Mouse (Mus musculus): ENCODE measurements around the gene Mblac2. TPM values are rescaled to one million over a fixed set of nuclear protein-coding genes. Genes with fewer than 3 reads are reported as not detected.

Mblac2 gene
- total RNA-seq, 2 experiments from 2014 or later = 2.4 to 3.0 TPM

- no peak for DNase-seq
These were observed 29.8 kb downstream of the Mblac2 start for GRCm38 (mm10) chr13:81740898-81741297.

- no peak for DNase-seq
These were observed 32.4 kb downstream of the Mblac2 start for GRCm38 (mm10) chr13:81743391-81744091.

- no peak for DNase-seq
These were observed 32.9 kb downstream of the Mblac2 start for GRCm38 (mm10) chr13:81744092-81744396.

GRCm38 (mm10) chr13:81754878-81755277 is 43.7 kb downstream of the Mblac2 start:
- peak; percentile 6 for DNase-seq

GRCm38 (mm10) chr13:81755324-81755723 is 44.2 kb downstream of the Mblac2 start:
- DNase-seq = no peak

- DNase-seq = no peak
These were observed 46.0 kb downstream of the Mblac2 start for GRCm38 (mm10) chr13:81757058-81757660.

GRCm38 (mm10) chr13:81760379-81760778 is 49.2 kb downstream of the Mblac2 start:
- peak; percentile 56 for DNase-seq

- DNase-seq = peak; percentile 35
These were observed 50.5 kb downstream of the Mblac2 start for GRCm38 (mm10) chr13:81761566-81762186.

- no peak for DNase-seq
These were observed 53.0 kb downstream of the Mblac2 start for GRCm38 (mm10) chr13:81764173-81764572.

GRCm38 (mm10) chr13:81767038-81767659 is 56.0 kb downstream of the Mblac2 start:
- peak; percentile 47 for DNase-seq

- no peak for DNase-seq
These were observed 65.1 kb downstream of the Mblac2 start for GRCm38 (mm10) chr13:81776217-81776616.

GRCm38 (mm10) chr13:81782475-81782874 is 71.3 kb downstream of the Mblac2 start:
- no peak for DNase-seq

GRCm38 (mm10) chr13:81782971-81783404 is 71.8 kb downstream of the Mblac2 start, which contains the start of gene Cetn3:
Cetn3 (plus strand) TSS chr13:81783077.
- DNase-seq = peak; percentile 93

GRCm38 (mm10) chr13:81783405-81784342 is 72.5 kb downstream of the Mblac2 start:
- DNase-seq = peak; percentile 98

- DNase-seq = no peak
These were observed 74.8 kb downstream of the Mblac2 start for GRCm38 (mm10) chr13:81785766-81786480.

- DNase-seq = no peak
These were observed 79.0 kb downstream of the Mblac2 start for GRCm38 (mm10) chr13:81790160-81790559.

- no peak for DNase-seq
These were observed 80.7 kb downstream of the Mblac2 start for GRCm38 (mm10) chr13:81791861-81792260.

- no peak for DNase-seq
These were observed 82.7 kb downstream of the Mblac2 start for GRCm38 (mm10) chr13:81793850-81794249.

GRCm38 (mm10) chr13:81801121-81801520 is 90.0 kb downstream of the Mblac2 start:
- no peak for DNase-seq

Data from heart, postnatal 4 days (tissue).